Mouse (Mus musculus) CD4-positive helper T cell, adult 2 months (primary cell): ENCODE data around the gene Tmem233.

Experiments
- DNase-seq: peaks from one replicate; pipeline ENCODE4 v3.0.0-alpha.2; 2012; ENCODE audit warnings: low read depth, missing footprints, low spot score

The Tmem233 gene

DNA sequence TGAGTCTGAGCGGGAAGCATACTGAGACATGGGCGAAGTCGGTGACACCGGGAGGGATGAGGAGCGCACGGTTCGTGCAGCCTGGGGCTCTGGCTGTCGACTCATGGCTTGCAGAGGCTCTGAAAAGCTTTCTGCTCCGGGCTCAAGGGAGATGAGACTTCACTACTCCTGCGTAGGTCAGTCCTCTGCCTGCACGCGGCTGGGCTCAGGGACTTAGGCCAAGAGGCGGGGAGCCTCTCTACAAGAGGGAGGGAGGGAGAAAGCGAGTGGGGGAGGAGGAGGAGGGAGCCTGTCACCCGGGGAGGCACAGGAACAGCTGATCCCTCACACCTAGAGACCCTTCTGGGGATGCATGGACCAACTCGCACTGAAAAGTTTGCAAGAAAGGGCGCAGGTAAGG is at the start of gene Tmem233:
Gene Tmem233, minus strand, starts transcription at position 164 of the 400 bp plus-strand sequence.
- DNase-seq = no peak

GRCm38 (mm10) chr5:116123344-116123743 is 40.3 kb upstream of the Tmem233 start:
- DNase-seq = peak; percentile 61

- peak; percentile 61 for DNase-seq
These were observed 33.5 kb upstream of the Tmem233 start for GRCm38 (mm10) chr5:116116567-116116966.

DNA sequence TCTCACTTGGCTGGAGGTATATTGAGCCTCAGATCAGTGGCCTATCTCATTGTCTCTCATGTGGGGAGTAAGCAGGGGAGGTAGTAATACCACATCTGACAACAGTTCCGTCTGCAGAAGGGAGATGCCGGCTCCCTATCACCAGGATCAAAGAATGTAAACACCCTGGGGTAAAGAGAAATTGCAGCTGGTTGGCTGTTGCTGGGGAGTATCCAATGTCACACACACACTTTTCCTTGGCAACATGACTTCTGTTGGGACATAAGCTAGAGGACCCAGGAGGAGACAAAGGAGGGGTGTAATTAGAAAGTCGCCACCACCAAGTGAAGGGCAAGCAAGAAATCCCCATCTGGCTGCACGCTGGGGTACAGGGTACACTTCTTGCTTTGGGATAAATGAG is 33.1 kb upstream of the Tmem233 start:
- peak; percentile 22 for DNase-seq

DNA sequence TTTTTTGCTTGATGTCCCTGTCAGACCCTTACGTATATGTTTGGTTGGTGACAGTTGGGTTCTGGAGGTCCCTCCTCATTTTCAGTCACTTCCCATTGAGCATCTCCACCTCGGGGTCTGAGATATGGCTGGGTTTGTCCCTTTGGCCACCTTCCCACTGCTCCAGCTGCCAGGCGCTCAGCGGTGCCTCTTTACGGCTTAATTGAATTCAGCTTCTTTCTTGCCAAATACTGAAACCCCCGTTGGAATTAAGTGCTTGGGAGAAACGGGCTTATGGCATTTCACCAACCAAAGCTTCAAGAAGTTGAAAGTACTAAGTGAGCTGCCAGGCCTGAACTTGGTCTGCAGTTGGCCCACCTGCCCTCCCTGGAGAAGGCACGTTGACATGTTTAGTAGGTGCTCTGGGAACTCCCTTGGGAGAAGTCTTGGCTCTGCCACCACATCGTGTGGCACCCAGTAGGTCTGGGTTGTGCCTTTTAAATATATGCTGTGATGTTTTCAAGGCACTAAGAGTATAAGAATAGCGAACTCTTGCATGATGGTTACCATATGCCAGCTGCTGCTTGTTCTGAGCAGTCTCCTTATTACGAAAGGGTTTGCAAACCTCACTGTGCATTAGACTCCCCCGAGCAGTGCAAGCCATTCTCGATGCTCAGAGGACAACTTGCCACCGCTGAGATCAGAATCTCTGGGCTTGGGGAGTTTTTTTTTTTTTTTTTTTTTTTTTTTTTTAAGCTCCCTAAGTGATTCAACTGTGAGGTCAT is 32.2 kb upstream of the Tmem233 start:
- no peak for DNase-seq

DNA sequence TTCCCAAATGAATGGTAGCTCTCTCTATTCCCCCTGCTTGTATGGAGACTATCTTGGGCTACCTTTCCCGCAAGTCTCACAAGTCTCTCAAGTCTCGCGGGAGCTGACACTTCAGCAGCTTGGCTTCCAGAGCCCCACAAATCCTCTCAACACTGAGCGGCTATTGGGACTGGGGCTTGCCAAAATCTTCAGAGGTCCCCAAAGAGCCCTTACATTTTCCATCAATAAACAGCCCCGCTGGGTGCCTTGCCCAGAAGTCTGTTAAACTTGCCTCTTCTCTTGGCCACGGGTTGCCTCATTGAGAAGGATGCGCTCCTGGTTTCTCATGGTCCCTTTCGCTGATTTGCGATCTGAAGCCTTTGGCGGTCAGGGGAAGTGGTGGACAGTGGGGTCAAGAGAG is 25.6 kb upstream of the Tmem233 start:
- no peak for DNase-seq

- no peak for DNase-seq
These were observed 1.2 kb upstream of the Tmem233 start for GRCm38 (mm10) chr5:116084231-116084630.

GRCm38 (mm10) chr5:116082241-116082900 is 673 bp downstream of the Tmem233 start:
- DNase-seq = no peak

DNA sequence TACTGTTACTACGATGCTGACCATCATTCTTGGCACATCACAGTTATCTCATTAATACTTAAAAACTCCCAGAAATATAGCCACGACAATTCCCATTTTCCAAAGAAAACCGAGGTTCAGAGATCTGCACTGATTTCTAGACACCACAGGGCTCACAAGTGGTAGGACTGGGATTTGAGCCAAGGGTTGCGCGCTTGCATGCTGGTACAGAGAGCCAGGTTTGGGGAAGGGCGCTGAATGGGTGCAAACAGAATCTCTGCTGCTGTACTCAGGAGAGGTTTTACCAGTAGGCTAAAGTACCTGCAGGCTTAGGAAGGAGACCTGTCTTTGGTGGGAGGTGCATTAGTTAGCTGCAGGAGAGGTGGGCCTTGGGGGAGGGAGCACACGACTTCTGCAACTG is 1.4 kb downstream of the Tmem233 start:
- no peak for DNase-seq

DNA sequence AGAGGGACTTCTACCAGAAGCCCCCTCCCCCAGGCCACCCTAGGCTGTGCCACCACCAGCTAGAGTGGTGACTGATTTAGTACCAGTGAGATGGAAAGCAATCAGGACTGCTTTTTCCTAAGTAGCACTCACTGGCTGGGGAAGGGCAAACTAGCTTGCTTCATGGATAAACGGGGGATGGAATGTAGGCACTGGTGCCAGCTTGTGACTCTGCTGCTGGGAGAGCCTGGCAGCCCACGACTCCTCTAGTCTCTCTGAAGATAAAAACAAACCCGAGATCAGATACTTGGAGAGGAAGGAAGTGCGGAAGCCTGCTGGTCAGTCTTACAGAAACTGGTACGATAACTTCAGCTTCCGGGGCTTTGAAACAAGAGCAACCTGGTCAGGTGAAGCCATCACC is 2.3 kb downstream of the Tmem233 start:
- DNase-seq = no peak

GRCm38 (mm10) chr5:116069618-116070017 is 13.4 kb downstream of the Tmem233 start:
- DNase-seq = no peak

DNA sequence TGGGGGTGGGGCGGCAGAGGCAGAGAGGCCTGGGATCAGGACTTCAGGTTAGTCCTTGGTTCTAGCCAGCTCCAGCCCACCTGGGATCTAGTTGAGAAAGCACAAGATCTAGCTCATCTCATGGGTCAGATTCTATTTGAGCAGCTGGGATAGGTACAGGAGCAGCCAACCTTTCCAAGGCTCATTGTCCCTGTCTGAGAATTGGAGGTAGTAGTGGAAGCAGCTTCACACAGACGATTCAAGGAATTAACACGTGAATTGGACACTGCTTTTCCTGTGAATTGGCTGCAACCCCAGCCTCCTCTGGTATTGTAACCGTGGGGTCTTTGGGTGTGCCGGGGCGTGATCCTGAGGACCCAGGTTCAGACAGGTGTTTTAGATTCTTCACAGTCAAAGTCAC is 30.2 kb downstream of the Tmem233 start:
- no peak for DNase-seq

GRCm38 (mm10) chr5:116052171-116052570 is 30.9 kb downstream of the Tmem233 start:
- no peak for DNase-seq

DNA sequence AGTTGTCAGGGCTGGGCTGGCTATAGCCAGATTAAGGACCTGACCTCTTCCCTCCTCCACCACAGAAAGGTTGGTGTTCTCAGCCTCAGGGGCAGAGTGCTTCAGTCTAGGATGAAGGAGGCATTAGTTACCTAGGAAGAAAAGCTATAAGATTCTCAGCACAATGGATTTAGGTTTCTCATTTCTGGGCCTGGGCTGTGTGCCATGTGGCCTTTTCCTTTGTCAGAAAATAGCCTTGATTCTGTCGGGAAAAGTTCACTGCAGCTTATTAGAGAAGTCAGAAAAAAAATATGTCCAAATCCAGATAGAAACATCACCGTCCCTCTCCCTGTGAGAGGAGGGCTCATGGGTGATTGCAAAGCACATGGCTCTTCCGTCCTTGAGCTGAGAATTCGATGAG is 33.2 kb downstream of the Tmem233 start:
- DNase-seq = no peak

GRCm38 (mm10) chr5:116048321-116048720 is 34.7 kb downstream of the Tmem233 start:
- DNase-seq = no peak

GRCm38 (mm10) chr5:116046246-116046645 is 36.8 kb downstream of the Tmem233 start:
- no peak for DNase-seq

GRCm38 (mm10) chr5:116045581-116045980 is 37.5 kb downstream of the Tmem233 start:
- no peak for DNase-seq

- no peak for DNase-seq
These were observed 40.8 kb downstream of the Tmem233 start for GRCm38 (mm10) chr5:116042241-116042640.

DNA sequence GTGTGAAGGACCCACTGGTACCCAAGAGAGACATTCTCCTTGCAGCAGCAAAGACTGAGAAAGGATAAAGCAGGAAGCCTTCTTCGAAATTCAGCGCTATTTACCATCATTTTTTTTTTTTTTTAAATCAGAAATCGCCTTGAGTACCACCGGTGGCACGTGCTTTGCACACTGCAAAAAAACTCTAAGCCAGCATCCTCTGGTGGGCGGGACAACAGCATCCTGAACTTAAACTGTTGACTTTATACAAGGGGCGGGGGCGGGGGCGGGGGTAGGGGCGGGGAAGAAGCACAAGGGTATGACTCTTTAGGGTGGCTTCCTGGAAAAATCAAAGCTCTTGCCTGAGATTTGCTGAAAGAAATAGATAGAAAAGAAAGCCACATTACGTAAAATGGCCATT is 43.3 kb downstream of the Tmem233 start:
- DNase-seq = peak; percentile 39

GRCm38 (mm10) chr5:116037731-116038130 is 45.3 kb downstream of the Tmem233 start:
- no peak for DNase-seq

- DNase-seq = no peak
These were observed 46.6 kb downstream of the Tmem233 start for GRCm38 (mm10) chr5:116036465-116036864.

GRCm38 (mm10) chr5:116031190-116031577 is 51.9 kb downstream of the Tmem233 start:
- peak; percentile 73 for DNase-seq

- no peak for DNase-seq
These were observed 52.4 kb downstream of the Tmem233 start for GRCm38 (mm10) chr5:116030566-116031189.
